Mouse (Mus musculus): Measurements from ENCODE around the gene Il15. TPM values are rescaled to one million over a fixed set of nuclear protein-coding genes. Genes with fewer than 3 reads are reported as not detected.
A peak's percentile ranks its signal among the peaks of the same experiment; 100 is the strongest.

Gene Il15
- polyA plus RNA-seq, 1 experiment: not detected

DNA sequence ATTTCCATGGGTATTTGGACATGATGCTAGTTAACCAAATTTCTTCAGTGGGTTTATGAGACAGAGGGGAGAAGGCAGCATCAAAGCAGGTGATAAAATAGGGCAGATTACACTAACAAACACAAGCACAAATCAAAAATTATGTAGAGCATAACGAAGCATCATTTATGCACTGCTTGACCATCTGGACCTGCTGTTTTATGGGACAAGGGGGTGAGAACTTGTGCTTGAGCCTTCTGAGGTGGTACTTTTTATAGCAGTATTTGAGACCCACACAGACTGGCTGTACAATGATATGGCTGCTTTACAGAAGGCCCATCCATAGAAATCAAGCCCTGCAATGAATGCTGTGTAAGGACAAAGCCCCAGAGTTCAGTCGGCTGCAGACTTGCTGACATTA is 46.9 kb downstream of the Il15 start:
- H3ac ChIP-seq (ENCODE audit: control insufficient read depth, insufficient read length, low read depth): no peak overlapping the region
- no peaks in the 10 kb centered on the region for H3K79me2 ChIP-seq (ENCODE audit: control insufficient read depth, insufficient read depth)
- H3K4me3 ChIP-seq (ENCODE audit: insufficient read depth, poor library complexity, severe bottlenecking): no peak overlapping the region
- TF ChIP-seq CTCF (IDR thresholded peaks at IDR 0.05; ENCODE audit: control insufficient read depth, insufficient read depth, insufficient read length) (no peak), CEBPB (IDR thresholded peaks at IDR 0.05; ENCODE audit: low read depth) (no peak), MAX (IDR thresholded peaks at IDR 0.05) (no peak), FOSL1 (IDR thresholded peaks at IDR 0.05; ENCODE audit: insufficient read depth, low read length, poor library complexity, severe bottlenecking) (no peak), MYOG (IDR thresholded peaks at IDR 0.05; ENCODE audit: control insufficient read depth, extremely low read depth, insufficient read length) (no peak), USF1 (IDR thresholded peaks at IDR 0.05; ENCODE audit: low read depth) (no peak), MYOD1 (IDR thresholded peaks at IDR 0.05; ENCODE audit: control insufficient read depth, insufficient read length, low read depth) (no peak)
- no peaks in the 10 kb centered on the region for H3K36me3 ChIP-seq (ENCODE audit: control insufficient read depth, insufficient read depth)
- H3K79me3 ChIP-seq (ENCODE audit: low read depth): no peaks in the 10 kb centered on the region
- H3K27me3 ChIP-seq (ENCODE audit: control insufficient read depth, insufficient read depth, insufficient read length): no peaks in the 10 kb centered on the region

DNA sequence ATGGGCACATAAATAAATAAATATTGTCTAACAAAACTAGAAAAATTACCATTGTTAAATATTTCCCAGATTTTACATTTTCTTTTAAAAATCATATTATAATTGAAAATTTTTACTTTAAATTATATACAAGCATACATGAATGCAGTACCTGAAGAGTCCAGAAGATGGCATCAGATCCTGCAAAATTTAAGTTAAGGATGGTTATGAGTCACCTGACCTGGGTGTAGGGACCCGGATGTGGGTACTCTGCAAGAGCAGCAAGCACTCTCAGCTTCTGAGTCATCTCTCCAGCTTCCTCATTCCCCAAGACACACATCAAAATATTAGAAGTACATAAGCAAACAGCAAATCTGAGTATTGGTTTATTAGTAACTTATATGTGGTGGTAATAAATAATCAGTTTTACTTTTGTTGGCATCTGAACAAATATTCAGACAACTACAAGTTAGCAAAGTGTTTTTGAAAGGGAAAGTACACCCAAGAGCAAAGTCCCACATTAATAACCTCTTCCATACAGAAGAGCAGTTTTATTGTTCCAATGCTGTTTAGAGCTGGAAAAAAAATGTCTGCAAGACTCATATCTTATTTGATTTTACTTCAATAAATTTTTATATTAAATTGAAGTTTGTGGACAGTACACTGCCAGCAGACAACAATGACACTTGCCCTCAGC is 51.6 kb downstream of the Il15 start:
- Histone ChIP-seq H3ac (ENCODE audit: control insufficient read depth, insufficient read length, low read depth) (no peak overlapping the region), H3K36me3 (ENCODE audit: control insufficient read depth, insufficient read depth) (no peaks in the 10 kb centered on the region), H3K27me3 (ENCODE audit: control insufficient read depth, insufficient read depth, insufficient read length) (no peaks in the 10 kb centered on the region), H3K79me3 (ENCODE audit: low read depth) (no peaks in the 10 kb centered on the region), H3K79me2 (ENCODE audit: control insufficient read depth, insufficient read depth) (no peaks in the 10 kb centered on the region), H3K4me3 (ENCODE audit: insufficient read depth, poor library complexity, severe bottlenecking) (no peak overlapping the region)
- peak; percentile 87 for TF ChIP-seq USF1 (IDR thresholded peaks at IDR 0.05; ENCODE audit: low read depth)
- no peak for TF ChIP-seq MYOD1 (IDR thresholded peaks at IDR 0.05; ENCODE audit: control insufficient read depth, insufficient read length, low read depth)

GRCm38 (mm10) chr8:82349299-82349698 is 53.7 kb downstream of the Il15 start:
- no peak for TF ChIP-seq MYOD1 (IDR thresholded peaks at IDR 0.05; ENCODE audit: control insufficient read depth, insufficient read length, low read depth)
- TF ChIP-seq CEBPB (IDR thresholded peaks at IDR 0.05; ENCODE audit: low read depth): no peak
- no peak for TF ChIP-seq MAX (IDR thresholded peaks at IDR 0.05)
- TF ChIP-seq FOSL1 (IDR thresholded peaks at IDR 0.05; ENCODE audit: insufficient read depth, low read length, poor library complexity, severe bottlenecking): no peak
- TF ChIP-seq USF1 (IDR thresholded peaks at IDR 0.05; ENCODE audit: low read depth): no peak
- no peak for TF ChIP-seq MYOG (IDR thresholded peaks at IDR 0.05; ENCODE audit: control insufficient read depth, extremely low read depth, insufficient read length)
- TF ChIP-seq CTCF (IDR thresholded peaks at IDR 0.05; ENCODE audit: control insufficient read depth, insufficient read depth, insufficient read length): no peak
- H3K36me3 ChIP-seq (ENCODE audit: control insufficient read depth, insufficient read depth): no peaks in the 10 kb centered on the region

DNA sequence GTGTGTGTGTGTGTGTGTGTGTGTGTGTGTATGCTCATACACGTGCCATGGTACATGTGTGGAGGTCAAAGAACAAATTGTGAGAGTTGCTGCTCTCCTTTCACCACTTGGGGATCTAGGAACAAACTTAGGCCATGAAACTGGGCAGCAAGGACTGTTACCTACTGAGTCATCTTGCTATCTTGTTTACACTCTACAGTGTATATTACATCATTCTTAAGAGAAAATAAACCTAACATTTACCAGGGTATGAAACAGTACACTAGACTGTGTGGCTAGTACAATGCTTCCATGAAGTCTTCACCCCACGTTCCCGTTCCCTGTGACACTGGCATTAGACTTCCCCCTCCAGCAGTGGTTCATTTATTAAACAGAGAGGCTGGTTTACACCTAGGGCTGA is 56.5 kb downstream of the Il15 start:
- H3K4me3 ChIP-seq (ENCODE audit: insufficient read depth, poor library complexity, severe bottlenecking): no peak overlapping the region
- no peaks in the 10 kb centered on the region for H3K79me2 ChIP-seq (ENCODE audit: control insufficient read depth, insufficient read depth)
- H3K36me3 ChIP-seq (ENCODE audit: control insufficient read depth, insufficient read depth): no peaks in the 10 kb centered on the region
- H3K27me3 ChIP-seq (ENCODE audit: control insufficient read depth, insufficient read depth, insufficient read length): no peaks in the 10 kb centered on the region
- H3K79me3 ChIP-seq (ENCODE audit: low read depth): no peaks in the 10 kb centered on the region
- H3ac ChIP-seq (ENCODE audit: control insufficient read depth, insufficient read length, low read depth): no peak overlapping the region
- TF ChIP-seq CTCF (IDR thresholded peaks at IDR 0.05; ENCODE audit: control insufficient read depth, insufficient read depth, insufficient read length) (no peak), CEBPB (IDR thresholded peaks at IDR 0.05; ENCODE audit: low read depth) (no peak), MAX (IDR thresholded peaks at IDR 0.05) (no peak), USF1 (IDR thresholded peaks at IDR 0.05; ENCODE audit: low read depth) (no peak), MYOD1 (IDR thresholded peaks at IDR 0.05; ENCODE audit: control insufficient read depth, insufficient read length, low read depth) (no peak), FOSL1 (IDR thresholded peaks at IDR 0.05; ENCODE audit: insufficient read depth, low read length, poor library complexity, severe bottlenecking) (no peak), MYOG (IDR thresholded peaks at IDR 0.05; ENCODE audit: control insufficient read depth, extremely low read depth, insufficient read length) (no peak)

More at GRCm38 (mm10) chr8:82349299-82349698, 53.7 kb downstream of the Il15 start:
- Histone ChIP-seq H3ac (ENCODE audit: control insufficient read depth, insufficient read length, low read depth) (no peak overlapping the region), H3K79me3 (ENCODE audit: low read depth) (no peaks in the 10 kb centered on the region), H3K4me3 (ENCODE audit: insufficient read depth, poor library complexity, severe bottlenecking) (no peak overlapping the region), H3K27me3 (ENCODE audit: control insufficient read depth, insufficient read depth, insufficient read length) (no peaks in the 10 kb centered on the region), H3K79me2 (ENCODE audit: control insufficient read depth, insufficient read depth) (no peaks in the 10 kb centered on the region)

DNA sequence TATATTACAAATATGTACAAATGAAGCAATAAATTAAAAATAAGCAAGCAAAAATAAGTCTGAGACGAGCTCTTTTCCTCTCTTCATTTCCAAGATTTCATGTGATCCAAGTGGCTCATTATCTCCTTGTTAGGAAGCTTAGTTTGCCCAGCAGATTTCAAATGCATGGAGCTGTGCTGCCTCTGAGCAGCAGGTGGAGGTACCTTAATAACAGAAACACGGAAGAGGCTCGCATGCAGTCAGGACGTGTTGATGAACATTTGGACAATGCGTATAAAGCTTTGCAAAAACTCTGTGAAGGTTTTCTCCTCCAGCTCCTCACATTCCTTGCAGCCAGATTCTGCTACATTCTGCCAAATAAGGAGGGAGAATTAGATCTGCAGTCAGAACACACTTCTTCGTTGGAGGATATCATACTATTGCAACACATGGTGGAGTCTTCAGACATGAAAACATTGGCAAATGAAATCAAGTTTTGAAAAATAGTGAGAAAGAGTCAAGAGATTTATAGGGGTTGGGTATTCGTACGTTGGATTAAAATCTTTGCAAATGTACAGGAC is 71.3 kb downstream of the Il15 start:
- H3K27me3 ChIP-seq (ENCODE audit: control insufficient read depth, insufficient read depth, insufficient read length): no peaks in the 10 kb centered on the region
- H3K79me3 ChIP-seq (ENCODE audit: low read depth): no peaks in the 10 kb centered on the region
- H3K36me3 ChIP-seq (ENCODE audit: control insufficient read depth, insufficient read depth): no peaks in the 10 kb centered on the region
- no peaks in the 10 kb centered on the region for H3K79me2 ChIP-seq (ENCODE audit: control insufficient read depth, insufficient read depth)
- H3ac ChIP-seq (ENCODE audit: control insufficient read depth, insufficient read length, low read depth): no peak overlapping the region
- H3K4me3 ChIP-seq (ENCODE audit: insufficient read depth, poor library complexity, severe bottlenecking): no peak overlapping the region
- TF ChIP-seq CTCF (IDR thresholded peaks at IDR 0.05; ENCODE audit: control insufficient read depth, insufficient read depth, insufficient read length) (no peak), USF1 (IDR thresholded peaks at IDR 0.05; ENCODE audit: low read depth) (no peak), FOSL1 (IDR thresholded peaks at IDR 0.05; ENCODE audit: insufficient read depth, low read length, poor library complexity, severe bottlenecking) (no peak), MYOG (IDR thresholded peaks at IDR 0.05; ENCODE audit: control insufficient read depth, extremely low read depth, insufficient read length) (no peak), MAX (IDR thresholded peaks at IDR 0.05) (no peak), MYOD1 (IDR thresholded peaks at IDR 0.05; ENCODE audit: control insufficient read depth, insufficient read length, low read depth) (no peak), CEBPB (IDR thresholded peaks at IDR 0.05; ENCODE audit: low read depth) (no peak)

Data from C2C12 (cell line).